Mouse (Mus musculus) bone marrow macrophage, adult 2 months (primary cell): ENCODE measurements around the gene Cdc14b.

Experiments
- CTCF ChIP-seq: IDR thresholded peaks from 2 replicates; pipeline ENCODE4 v1.5.1; 2012; ENCODE audit warnings: low read depth, mild to moderate bottlenecking, low read length, moderate library complexity
- POLR2A ChIP-seq: IDR thresholded peaks from 2 replicates; pipeline ENCODE4 v1.6.1; 2012; ENCODE audit warnings: mild to moderate bottlenecking, low read depth, low read length, borderline replicate concordance

DNA sequence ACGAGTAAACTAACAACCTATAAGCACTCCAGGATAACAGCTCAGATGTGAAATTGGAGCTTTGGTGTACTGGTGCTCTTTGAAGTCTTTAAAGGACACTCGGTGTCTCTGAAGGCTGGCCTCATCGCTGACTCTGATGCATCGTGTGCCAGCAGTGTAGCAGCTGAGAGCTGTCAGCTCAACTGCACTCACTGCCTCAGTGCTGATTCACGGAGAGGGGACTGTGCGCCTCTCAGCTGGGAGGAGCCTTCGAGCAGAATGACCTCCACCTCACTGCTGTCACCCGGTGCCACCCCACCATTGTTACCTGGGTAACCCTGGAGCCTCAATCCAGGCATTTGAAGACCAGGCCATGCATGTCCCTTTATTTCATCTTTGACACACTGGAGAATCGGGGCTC lies 7.9 kb downstream of the Cdc14b start:
- no peak for TF ChIP-seq POLR2A
- TF ChIP-seq CTCF = no peak
